Mouse (Mus musculus) thymus, postnatal 0 days (tissue): Measurements from ENCODE around the gene H2-T24. TPM values are rescaled to one million over a fixed set of nuclear protein-coding genes. Genes with fewer than 3 reads are reported as not detected.

Experiments used
- DNase-seq: peaks from one replicate; pipeline ENCODE4 v3.0.0-alpha.2; 2015; ENCODE audit warnings: low spot score
- microRNA counts: library from miRNA; unstranded; fragments of <30 nt; microRNA quantifications from one replicate; lab custom pipeline; 2015
- microRNA-seq: library from miRNA; unstranded; fragments of <30 nt; microRNA quantifications from one replicate; pipeline ENCODE4, GENCODE M21; 2016; ENCODE audit warnings: borderline number of aligned reads
- polyA plus RNA-seq: library from polyadenylated mRNA; unstranded; fragments of >200 nt; fragmentation: Nextera tagmentation; extraction: Ambion mirVana; gene quantifications from 2 replicates; pipeline ENCODE4 v1.2.1, GENCODE M21; 2015

The H2-T24 gene
- polyA plus RNA-seq, 1 experiment from 2014 or later = 6.5 TPM

DNA sequence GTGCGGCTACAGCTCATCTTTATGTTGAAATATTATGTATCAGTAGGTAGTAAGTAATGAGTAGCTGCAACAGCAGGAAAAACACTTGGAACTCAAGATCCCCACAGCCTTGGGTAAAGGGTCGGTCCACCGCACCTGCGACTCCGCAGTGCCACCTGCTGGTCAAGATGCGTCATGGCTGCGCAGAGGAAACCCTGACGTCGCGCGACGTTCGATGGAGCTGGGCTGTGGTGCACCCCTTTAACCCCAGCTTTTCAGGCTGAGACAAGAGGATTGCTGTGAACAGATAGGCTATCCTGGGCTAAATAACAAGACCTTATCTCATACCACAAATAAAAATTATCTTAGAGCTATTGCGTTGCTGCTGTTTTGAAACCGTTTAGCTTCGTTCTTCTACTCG, 26.7 kb downstream of the H2-T24 start:
- DNase-seq = peak; percentile 92

DNA sequence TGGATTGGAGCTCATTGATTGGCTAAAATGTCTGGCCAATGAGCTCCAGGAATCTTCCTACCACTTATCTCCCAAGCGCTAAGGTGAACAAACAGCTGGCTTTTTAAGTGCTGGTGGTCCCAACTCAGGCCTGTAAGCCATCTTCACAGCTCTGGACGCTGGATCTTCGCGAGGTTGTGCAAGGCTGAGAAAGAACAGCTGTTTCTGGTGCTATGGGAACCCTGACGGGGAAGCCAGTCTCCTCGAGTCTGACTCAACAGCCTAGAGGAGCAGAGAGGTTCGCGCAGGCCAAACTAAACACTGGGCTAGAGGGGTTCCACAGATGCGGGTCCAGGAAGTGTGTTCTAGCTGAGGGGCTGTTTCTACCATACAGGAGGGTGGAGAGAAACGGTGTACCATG, 28.6 kb downstream of the H2-T24 start:
- no peak for DNase-seq

DNA sequence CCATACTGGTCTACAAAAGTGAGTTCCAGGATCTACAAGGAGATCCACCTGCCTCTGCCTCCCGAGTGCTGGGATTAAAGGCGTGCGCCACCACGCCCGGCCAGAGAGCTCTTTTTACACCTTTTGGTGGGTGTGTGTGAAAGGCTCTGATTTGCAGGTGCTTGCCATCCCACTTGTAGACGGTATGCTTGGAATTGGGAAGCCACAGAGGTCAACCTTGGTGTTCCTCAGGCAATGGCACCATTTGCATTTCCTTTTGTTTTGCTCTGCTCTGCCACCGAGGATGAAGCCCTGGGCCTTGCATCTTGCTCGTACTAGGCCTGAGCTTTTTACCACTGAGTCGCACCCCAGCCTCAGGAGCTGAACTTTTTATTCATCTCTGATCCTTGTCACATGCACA, 38.6 kb downstream of the H2-T24 start:
- DNase-seq = no peak

DNA sequence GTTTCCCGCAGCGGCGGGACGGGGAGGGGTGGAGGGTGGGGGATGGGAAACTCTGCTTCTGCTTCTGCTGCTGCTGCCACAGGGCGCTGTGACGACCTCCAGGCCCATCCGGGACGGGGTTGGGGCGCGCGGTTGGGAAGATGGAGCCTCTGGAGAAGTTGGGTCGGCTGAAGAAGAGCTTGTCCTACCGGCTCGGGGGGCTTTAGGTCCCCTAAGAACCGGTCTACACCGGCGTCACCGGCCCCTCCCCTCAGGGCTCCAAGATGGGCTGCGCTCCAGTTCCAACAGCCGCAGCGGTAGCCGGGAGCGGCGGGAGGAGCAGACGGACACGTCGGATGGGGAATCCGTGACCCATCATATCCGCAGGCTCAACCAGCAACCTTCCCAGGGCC, 40.0 kb downstream of the H2-T24 start:
- no peak for DNase-seq

DNA sequence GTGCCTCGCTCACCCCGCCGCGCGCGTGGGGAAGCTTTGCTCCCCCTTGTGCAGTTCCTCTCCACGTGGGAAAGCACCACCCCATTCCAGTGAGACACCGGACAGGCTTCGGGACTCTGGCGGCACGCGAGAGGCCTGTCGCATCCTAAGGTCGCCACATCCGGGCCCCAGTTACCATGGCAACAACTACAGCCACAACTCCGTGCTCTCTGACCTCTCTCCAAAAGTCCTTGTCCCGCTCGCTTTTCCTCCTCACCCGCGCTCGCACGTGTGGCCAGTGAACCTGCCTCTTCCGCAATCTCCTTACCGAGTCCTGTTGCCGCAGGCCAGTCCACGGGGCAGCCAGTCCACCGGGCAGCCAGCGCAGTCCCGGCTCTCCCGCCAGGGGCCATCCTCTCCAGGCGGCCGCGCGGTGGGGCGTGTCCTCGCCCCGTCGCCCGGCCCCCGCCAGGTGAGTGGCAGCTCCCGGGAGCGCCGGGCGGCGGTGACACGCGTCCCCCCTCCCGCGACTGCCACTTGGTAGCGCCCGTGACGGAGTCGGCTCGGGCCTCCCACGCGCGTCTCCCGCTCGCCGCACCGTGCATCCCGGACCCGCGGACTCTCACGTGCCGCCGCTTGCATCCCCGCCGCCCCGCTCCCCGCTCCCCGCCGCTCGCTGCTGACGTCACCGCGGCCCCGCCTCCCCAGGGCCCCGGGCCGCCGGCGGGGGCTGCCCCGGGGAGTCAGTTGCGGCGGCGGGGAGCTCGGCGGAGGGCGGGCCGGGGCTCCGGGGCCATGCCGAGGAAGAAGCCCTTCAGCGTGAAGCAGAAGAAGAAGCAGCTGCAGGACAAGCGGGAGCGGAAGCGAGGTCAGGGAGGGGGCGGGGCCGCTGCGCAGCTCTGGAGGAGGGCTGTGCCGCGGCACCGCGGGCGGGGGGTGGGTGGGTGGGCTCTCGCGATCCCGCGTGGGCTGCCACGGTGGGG, 40.7 kb downstream of the H2-T24 start, which contains the start of the genes Gnl1 and Prr3:
Gene Gnl1, plus strand, starts transcription at position 451 of the 962 bp plus-strand sequence.
Gene Prr3, minus strand, starts transcription at position 836 of the 962 bp plus-strand sequence.
- DNase-seq = peak; percentile 87

DNA sequence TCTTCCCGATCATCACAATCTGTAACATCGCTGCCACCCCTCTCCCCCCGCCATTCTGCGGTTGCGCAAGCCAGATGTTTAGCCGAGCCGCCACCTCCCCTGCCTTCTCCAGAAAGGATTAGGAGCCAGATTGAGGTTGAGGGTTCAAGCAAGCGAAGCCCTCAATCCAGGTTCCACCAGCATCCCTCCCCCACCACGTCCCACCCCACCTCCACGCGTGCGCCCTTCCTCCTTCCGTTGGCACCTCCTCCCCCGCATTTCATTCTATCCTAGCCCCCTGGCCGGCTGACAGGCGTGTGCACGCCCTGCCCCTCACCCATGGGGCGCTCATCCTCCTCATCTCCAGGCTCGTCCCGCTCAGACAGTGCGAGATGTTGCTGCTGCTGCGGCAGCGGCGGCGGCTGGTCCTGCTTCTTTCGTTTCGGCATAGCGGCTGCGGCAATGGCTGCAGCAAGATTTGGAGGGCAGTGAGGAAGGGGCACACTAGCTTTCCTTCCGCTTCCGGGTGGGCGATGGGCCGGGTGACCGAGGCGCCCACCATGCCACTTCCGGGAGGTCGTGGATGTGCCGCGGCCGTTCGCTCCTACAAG, 41.5 kb downstream of the H2-T24 start:
- peak; percentile 69 for DNase-seq

DNA sequence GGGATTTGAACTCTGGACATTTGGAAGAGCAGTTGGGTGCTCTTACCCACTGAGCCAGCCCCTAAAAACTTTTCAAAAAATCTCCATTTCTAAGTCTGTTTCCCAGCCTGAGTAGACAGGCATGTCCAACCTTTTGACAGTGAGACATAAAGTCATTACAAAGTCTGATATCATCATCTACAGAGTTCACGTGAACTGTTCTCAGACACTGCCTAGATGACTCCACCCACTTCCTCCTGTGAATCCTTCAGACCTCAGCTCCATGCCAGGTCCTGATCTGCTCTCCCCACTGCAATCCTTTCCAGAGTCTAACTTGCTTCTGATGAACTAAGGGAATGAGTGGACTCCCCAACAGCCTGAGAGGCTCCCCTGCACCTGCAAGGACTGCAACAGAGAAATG, 48.2 kb downstream of the H2-T24 start:
- DNase-seq = no peak

DNA sequence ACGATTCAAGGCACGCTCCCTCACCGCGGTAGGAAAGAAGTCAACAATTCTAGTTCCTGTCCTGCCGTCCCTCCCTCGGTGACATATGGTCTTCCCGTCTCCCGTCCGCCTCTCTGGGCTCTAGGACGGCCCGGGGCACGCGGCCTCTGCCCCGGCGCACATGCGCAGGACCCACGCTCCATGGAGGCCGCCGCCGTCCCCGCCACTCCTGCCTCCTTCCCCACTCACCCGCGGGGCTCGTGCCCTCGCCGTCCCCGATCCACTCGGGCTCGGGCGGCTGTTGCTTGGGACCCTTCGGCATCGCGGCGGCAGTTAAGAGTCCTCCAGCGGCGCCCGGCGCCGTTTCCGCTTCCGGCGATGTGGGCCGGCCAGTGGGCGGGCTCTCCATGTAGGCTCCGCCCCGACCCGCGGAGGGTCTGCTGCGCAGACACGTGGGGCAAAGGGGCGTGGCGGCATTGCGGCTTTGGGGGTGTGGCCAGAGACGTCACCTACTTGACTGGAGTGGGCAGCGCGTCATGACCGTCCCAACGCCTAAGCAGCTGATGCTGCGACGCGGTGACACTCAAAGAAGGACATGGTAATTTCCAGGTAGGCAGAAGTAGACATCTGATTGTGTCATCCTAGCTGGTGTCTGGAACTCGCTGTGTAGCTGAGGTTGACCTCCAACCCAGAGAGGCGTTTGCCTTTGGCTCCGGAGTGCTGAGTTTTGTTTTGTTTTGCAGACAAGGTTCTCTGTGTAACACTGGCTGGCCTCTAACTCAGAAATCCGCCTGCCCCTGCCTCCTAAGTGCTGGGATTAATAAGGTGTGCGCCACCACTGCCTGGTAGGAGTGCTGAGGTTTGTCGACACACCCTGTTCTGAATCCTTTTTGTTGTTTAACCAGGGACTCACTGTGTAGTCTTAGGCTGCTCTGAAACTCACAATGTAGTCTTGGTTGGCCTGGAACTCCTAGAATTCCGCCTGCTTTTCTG, 50.7 kb downstream of the H2-T24 start, which contains the start of gene Abcf1:
Gene Abcf1, minus strand, starts transcription at position 344 of the 972 bp plus-strand sequence.
- DNase-seq = peak; percentile 98

DNA sequence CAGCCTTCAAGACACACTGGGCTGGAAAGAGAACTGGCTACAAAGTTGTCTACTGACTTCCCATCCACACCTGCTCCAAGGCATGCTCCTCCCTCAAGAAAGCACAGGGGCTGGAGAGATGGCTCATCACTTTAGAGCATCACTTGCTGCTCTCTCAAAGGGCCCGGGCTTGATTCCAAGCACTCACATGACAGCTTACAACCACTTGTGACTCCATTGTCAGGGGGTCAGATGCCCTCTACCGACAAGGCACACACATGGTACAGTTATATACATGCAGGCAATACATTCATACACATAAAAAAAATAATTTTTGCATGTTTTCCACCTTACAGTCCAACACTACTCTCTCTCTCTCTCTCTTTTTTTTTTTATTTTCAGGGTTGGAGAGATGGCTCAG, 52.7 kb downstream of the H2-T24 start:
- no peak for DNase-seq

DNA sequence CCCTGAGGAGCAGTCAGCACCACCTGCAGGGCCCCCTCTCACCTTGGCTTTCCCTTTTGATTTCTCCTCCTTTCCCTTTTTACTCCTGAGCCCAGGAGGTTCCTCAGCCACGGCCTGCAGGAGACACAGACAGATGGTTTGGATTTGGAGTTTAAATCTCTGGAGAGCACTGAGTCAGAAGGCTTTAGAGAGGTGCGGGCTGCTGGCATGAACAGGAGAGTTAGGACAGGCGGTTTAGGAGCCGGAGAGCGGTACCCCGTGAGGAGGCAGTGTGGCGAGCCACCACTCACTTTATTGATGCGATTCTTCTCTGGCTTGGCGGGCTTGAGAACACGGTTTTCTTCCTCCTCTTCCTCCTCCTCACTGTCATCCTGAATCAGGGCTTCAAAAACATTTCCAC, 57.1 kb downstream of the H2-T24 start:
- DNase-seq = no peak

DNA sequence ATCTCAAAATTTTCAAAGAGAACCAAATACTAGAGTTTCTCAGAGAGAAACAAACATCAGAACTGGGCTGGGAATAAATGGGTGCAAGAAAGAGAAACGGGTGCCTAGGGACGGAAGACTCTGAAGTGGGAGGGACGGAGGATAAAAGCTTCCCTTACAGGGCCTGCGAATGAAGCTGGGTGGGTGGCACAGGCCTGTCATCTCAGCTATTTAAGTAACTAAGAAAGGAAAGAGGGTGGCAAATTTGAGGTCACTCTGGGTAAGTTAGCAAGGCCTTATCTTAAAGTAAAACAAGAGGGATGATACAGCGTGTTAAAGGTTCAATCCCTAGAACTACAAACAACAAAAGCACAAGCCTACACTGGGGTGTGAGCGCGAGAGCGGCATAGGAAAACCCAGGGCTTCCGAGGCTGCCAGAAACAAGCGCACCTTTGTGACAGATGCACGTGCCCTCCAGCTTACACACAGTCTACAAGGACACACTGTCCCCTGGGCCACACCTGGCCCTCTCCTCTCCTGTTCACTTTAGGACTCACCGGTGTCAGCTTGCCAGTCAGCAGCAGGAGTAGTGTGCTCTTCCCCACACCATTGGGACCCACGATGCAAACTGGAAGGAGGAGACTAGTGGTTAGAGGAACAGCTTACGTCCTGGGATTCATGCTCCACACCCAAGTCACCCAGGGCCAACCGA, 61.7 kb downstream of the H2-T24 start:
- no peak for DNase-seq

MicroRNAs within 50 kb of the gene (microRNA counts, 519-probe panel; counts per million panel counts)
- microRNA mmu-miR-877 (lab: Ali Mortazavi, UCI) = 473 counts per million, percentile 71 among the panel's probes with 10 or more counts

Small RNA genes within 50 kb of the gene (microRNA-seq; reads per million reads assigned to microRNA genes)
- gene Mir877 = 67.8 reads per million, percentile 43 among the genes with 10 or more reads in this experiment

Other genes starting within 250 kb of the H2-T24 start
- 18.1 and 19.0 TPM in 2 replicates for gene Ier3, start 198.9 kb downstream of the H2-T24 start, polyA plus RNA-seq
- gene Flot1, start 197.3 kb downstream of the H2-T24 start, polyA plus RNA-seq = 88.3 and 93.1 TPM in 2 replicates
- gene Tubb5, start 182.3 kb downstream of the H2-T24 start, polyA plus RNA-seq = 942 and 997 TPM in 2 replicates
- 6.7 TPM in 2 replicates for gene Mdc1, start 179.0 kb downstream of the H2-T24 start, polyA plus RNA-seq
- gene Nrm, start 159.2 kb downstream of the H2-T24 start, polyA plus RNA-seq = 53.7 and 59.1 TPM in 2 replicates
- gene Ppp1r18, start 155.0 kb downstream of the H2-T24 start, polyA plus RNA-seq = 82.4 and 89.3 TPM in 2 replicates
- 48.9 and 50.6 TPM in 2 replicates for gene Dhx16, start 140.7 kb downstream of the H2-T24 start, polyA plus RNA-seq
- gene 2310061I04Rik, start 123.1 kb downstream of the H2-T24 start, polyA plus RNA-seq = 24.5 and 27.1 TPM in 2 replicates
- gene Atat1, start 110.5 kb downstream of the H2-T24 start, polyA plus RNA-seq = 16.4 and 17.5 TPM in 2 replicates
- gene Mrps18b, start 104.2 kb downstream of the H2-T24 start, polyA plus RNA-seq = 91.1 and 93.5 TPM in 2 replicates
- gene Ppp1r10, start 104.1 kb downstream of the H2-T24 start, polyA plus RNA-seq = 35.6 and 36.0 TPM in 2 replicates
- 102 and 114 TPM in 2 replicates for gene Abcf1, start 50.8 kb downstream of the H2-T24 start, polyA plus RNA-seq
- 38.6 and 42.4 TPM in 2 replicates for gene Gnl1, start 40.7 kb downstream of the H2-T24 start, polyA plus RNA-seq
- gene Prr3, start 40.3 kb downstream of the H2-T24 start, polyA plus RNA-seq = 22.0 TPM in 2 replicates
- gene H2-T23, start 12.3 kb upstream of the H2-T24 start, polyA plus RNA-seq = 136 and 163 TPM in 2 replicates
- gene H2-T22, start 22.2 kb upstream of the H2-T24 start, polyA plus RNA-seq = 60.4 and 66.8 TPM in 2 replicates
- gene Gm6034, start 22.4 kb upstream of the H2-T24 start, polyA plus RNA-seq = 0.10 and 0.13 TPM in 2 replicates
- gene Gm11127, start 37.8 kb upstream of the H2-T24 start, polyA plus RNA-seq = 0.96 and 1.3 TPM in 2 replicates
- gene Gm19684, start 101.1 kb upstream of the H2-T24 start, polyA plus RNA-seq = 0.48 and 0.57 TPM in 2 replicates
- gene Gm7030, start 108.9 kb upstream of the H2-T24 start, polyA plus RNA-seq = 0.45 and 0.99 TPM in 2 replicates
- gene Gm8909, start 148.0 kb upstream of the H2-T24 start, polyA plus RNA-seq = 13.7 and 15.3 TPM in 2 replicates
- 1.9 and 2.7 TPM in 2 replicates for gene H2-T3, start 169.7 kb upstream of the H2-T24 start, polyA plus RNA-seq
- gene Rpp21, start 237.5 kb upstream of the H2-T24 start, polyA plus RNA-seq = 155 and 159 TPM in 2 replicates